Mouse (Mus musculus): ENCODE results near the gene Gab2. TPM values are rescaled to one million over a fixed set of nuclear protein-coding genes. Genes with fewer than 3 reads are reported as not detected.

Gene Gab2
- polyA plus RNA-seq, 1 experiment from 2014 or later: 4.1 TPM

DNA sequence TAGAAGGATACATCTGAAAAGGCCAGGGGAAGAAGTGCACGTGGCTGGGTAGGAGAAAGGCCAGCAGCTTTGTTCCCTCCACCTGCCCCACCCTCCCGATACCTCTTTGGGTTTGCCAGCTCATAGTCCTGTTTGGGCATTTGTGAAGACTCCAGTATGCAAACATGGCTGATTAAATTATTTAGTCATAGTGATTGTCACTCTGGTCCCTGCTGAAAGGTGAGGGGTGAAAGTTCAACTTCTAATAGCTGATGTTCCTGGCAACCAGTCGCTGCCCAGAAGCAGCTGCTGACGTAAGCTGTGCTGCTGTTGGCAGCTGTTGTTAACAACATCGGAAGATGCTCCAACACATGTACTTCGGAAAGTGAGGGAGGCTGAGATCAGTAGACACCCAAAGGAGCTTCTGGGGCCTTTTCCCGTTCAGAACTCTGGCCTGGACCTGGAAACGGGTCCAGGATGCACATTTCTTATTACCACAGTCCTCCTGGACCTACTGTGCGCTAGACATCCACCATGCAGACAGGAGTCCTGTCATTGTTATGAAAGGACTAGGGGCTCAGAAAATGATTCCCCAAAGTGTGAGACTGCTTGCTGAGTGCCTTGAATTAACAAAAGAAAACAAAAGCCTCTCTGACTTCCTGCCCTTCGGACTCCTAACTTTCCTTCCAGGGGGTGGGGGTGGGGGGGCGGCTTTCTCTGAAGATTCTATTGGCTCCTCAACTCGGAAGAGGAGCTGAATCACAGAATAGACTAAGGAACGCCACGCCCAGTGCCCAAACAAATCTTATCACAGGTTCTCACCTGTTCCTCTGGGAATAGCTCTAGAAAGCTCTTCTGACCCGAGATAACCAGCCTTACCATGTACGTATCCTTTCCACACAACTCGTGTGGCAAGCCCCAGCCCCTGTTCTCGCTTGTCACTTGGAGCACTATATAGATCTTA is 259.8 kb downstream of the Gab2 start:
- Histone ChIP-seq H3K27me3 (replicated peaks) (peaks cover 6% of the 10 kb centered on the region; the same call in 1 of the 2 replicates), H3K4me2 (peak overlapping the region; percentile 6; the same call in 1 of the 2 replicates), H3K9ac (no peak overlapping the region), H3K9me3 (replicated peaks) (0 out of 2 replicates have a peak, but pooled peaks cover 5% of the 10 kb centered on the region), H3K4me3 (no peak overlapping the region), H3K27ac (no peak overlapping the region), H3K4me1 (peaks cover 24% of the 10 kb centered on the region), H3K36me3 (no peaks in the 10 kb centered on the region)
- peak; percentile 62; the same call in 1 of the 2 replicates for ATAC-seq
- 42% methylated on average over 18 of the region's 18 CpGs for WGBS (ENCODE audit: insufficient replicate concordance)

DNA sequence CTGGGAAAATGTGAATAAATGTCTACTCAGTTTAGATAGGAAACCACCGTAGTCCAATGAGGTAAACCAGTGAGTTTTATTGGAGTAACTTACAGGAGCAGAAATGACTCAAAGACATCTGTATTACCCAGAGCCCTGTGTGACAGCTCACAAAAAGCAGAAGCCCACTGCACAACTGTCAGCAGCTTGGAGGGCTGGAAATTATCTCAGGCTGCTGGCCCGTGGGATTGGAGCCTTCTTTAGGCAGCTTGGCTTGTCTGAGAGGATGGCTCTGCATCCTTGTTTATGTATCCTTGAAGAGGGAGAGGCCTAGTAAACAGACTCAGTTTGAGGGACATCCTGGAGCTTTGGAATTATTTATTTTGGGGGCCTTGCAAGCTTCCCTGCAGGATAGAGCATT is 261.6 kb downstream of the Gab2 start:
- H3K27ac ChIP-seq: no peak overlapping the region
- H3K4me3 ChIP-seq: no peak overlapping the region
- no peak for ATAC-seq
- H3K27me3 ChIP-seq (replicated peaks): peaks cover 9% of the 10 kb centered on the region
- peaks cover 30% of the 10 kb centered on the region for H3K4me1 ChIP-seq
- WGBS (ENCODE audit: insufficient replicate concordance): 50% methylated on average over 2 of the region's 2 CpGs
- H3K9me3 ChIP-seq (replicated peaks): 0 out of 2 replicates have a peak, but pooled peaks cover 5% of the 10 kb centered on the region
- H3K4me2 ChIP-seq: no peak overlapping the region
- no peaks in the 10 kb centered on the region for H3K36me3 ChIP-seq
- H3K9ac ChIP-seq: no peak overlapping the region

DNA sequence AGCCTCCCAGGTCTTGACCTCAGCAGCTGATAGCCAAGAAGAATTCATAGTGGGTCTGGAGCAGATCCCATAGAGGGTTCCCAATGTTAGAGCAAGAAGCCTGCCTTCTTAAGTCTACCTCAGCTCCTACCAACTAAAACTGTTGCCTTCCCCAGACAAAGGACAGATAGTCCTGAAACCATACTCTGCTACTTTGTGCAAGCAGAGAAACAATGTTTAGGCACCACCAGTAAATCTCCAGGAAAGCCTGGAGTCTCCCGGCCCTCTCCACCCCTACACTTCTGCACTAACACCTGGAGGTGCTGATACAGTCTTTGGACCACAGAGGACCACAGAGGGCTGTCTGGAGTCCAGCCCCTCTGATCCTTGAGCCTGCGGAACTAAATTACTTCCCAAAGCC is 263.3 kb downstream of the Gab2 start:
- Histone ChIP-seq H3K4me3 (no peak overlapping the region), H3K27me3 (replicated peaks) (peaks cover 15% of the 10 kb centered on the region), H3K27ac (no peak overlapping the region), H3K9ac (no peak overlapping the region), H3K4me1 (peaks cover 30% of the 10 kb centered on the region), H3K9me3 (replicated peaks) (0 out of 2 replicates have a peak, but pooled peaks cover 5% of the 10 kb centered on the region), H3K36me3 (no peaks in the 10 kb centered on the region), H3K4me2 (no peak overlapping the region)
- WGBS (ENCODE audit: insufficient replicate concordance): 73% methylated on average over 2 of the region's 2 CpGs
- ATAC-seq: no peak

DNA sequence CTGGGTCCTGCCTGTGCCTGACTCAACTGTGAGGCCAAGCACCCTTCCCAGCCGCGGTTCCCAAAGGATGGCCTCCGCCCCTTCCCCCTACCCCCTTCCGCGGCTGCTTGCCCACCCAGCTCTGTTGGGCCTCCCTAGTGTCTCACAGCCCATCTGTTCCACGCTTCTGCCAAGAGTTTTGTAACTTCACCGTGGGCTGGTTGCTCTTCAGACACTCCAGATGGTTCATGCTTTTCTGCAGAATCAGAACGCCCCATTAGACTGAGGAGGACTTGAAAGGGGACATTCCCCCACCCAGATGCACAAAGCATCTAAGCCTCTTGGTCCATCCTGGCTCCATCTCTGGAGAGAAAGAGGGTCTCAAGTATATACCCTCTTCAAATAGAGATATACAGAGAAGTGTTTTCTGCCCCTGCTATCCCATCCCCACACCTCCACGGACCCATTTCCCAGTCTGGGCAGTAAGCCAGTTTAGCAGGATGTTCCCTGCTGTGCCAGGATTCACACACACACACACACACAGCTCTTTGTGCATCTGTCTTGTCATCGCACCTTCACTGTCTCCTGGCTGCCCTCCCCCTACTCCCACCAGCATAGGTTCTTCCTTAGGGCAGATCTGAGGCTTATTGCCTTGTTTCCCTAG is 264.0 kb downstream of the Gab2 start:
- Histone ChIP-seq H3K4me2 (no peak overlapping the region), H3K4me1 (peaks cover 30% of the 10 kb centered on the region), H3K9me3 (replicated peaks) (0 out of 2 replicates have a peak, but pooled peaks cover 3% of the 10 kb centered on the region), H3K36me3 (no peaks in the 10 kb centered on the region), H3K27ac (no peak overlapping the region), H3K27me3 (replicated peaks) (peaks cover 15% of the 10 kb centered on the region), H3K4me3 (no peak overlapping the region), H3K9ac (no peak overlapping the region)
- ATAC-seq: no peak
- 61% methylated on average over 10 of the region's 10 CpGs for WGBS (ENCODE audit: insufficient replicate concordance)

DNA sequence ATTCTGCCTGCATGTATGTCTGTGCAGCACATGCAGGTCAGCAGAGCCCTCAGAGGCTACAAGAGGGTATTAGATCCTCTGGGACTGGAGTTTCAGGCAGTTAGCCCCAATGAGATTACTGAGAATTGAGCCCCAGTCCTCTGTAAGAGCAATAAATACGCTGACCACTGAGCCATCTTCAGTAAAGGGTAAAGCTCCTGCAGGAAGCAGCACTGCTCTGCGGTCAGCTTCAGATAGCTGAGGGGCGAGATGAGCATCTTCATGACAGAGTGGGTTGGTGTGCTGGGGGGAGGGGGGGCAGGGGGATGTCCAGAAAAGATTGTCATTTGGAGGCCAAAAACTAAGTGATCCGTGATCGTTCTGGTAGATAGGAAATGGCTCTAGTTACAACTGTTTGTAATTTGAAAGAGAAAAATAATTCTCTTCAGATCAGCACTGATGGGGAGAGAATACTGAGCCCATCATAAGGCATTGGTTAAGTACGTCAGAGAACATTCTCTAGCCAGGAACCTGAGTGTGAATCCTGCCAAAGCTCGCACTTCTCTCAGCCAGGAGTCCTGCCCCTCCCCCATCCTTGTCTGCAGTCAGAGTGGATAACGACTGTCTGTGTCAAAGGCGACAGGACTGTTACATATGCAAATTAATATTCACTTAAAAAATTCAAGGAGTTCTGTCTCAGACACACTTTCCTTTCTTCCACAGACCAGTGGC is 264.9 kb downstream of the Gab2 start:
- peaks cover 28% of the 10 kb centered on the region for H3K4me1 ChIP-seq
- H3K4me2 ChIP-seq: peak overlapping the region; percentile 12
- H3K27ac ChIP-seq: no peak overlapping the region
- no peak overlapping the region for H3K9ac ChIP-seq
- H3K27me3 ChIP-seq (replicated peaks): peaks cover 15% of the 10 kb centered on the region
- whole genome bisulfite sequencing (ENCODE audit: insufficient replicate concordance): 39% methylated on average over 9 of the region's 9 CpGs
- no peak overlapping the region for H3K4me3 ChIP-seq
- no peaks in the 10 kb centered on the region for H3K9me3 ChIP-seq (replicated peaks)
- H3K36me3 ChIP-seq: no peaks in the 10 kb centered on the region
- ATAC-seq: peak; percentile 48; the same call in 1 of the 2 replicates

DNA sequence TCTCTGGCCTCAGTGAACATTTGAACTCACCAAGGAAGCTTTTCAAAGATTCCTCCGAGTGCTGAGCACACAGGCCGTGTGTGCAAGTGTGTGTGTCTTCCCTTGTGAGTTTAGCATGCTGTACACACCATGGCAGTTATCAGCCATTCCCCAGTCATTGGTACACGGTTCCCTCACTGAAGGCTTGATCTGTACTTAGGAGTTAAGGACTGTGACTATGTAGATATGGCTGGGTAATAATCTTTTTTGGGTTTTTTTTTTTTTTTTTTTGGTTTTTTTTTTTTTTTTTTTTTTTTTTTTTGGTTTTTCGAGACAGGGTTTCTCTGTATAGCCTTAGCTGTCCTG is 265.4 kb downstream of the Gab2 start:
- peak; percentile 84 for ATAC-seq

DNA sequence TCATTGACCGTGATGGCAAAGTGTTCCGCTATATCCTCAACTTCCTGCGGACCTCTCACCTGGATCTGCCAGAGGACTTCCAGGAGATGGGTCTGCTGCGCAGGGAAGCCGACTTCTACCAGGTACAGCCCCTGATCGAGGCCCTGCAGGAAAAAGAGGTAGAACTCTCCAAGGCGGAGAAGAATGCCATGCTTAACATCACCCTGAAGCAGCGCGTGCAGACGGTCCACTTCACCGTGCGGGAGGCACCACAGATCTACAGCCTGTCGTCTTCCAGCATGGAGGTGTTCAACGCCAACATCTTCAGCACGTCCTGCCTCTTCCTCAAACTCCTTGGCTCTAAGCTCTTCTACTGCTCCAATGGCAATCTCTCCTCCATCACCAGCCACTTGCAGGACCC is 266.1 kb downstream of the Gab2 start:
- Histone ChIP-seq H3K27ac (no peak overlapping the region), H3K27me3 (replicated peaks) (peaks cover 15% of the 10 kb centered on the region), H3K36me3 (no peaks in the 10 kb centered on the region), H3K9me3 (replicated peaks) (no peaks in the 10 kb centered on the region), H3K4me2 (no peak overlapping the region), H3K9ac (no peak overlapping the region), H3K4me3 (no peak overlapping the region), H3K4me1 (peaks cover 18% of the 10 kb centered on the region)
- WGBS (ENCODE audit: insufficient replicate concordance): 86% methylated on average over 15 of the region's 15 CpGs
- no peak for ATAC-seq

More for the DNA sequence above, 265.4 kb downstream of the Gab2 start:
- H3K4me1 ChIP-seq: peaks cover 23% of the 10 kb centered on the region
- peak overlapping the region; percentile 12 for H3K4me2 ChIP-seq
- WGBS (ENCODE audit: insufficient replicate concordance): 20% methylated on average over 4 of the region's 4 CpGs
- no peak overlapping the region for H3K27ac ChIP-seq
- H3K27me3 ChIP-seq (replicated peaks): peaks cover 15% of the 10 kb centered on the region
- no peaks in the 10 kb centered on the region for H3K36me3 ChIP-seq
- no peak overlapping the region for H3K4me3 ChIP-seq
- no peaks in the 10 kb centered on the region for H3K9me3 ChIP-seq (replicated peaks)
- H3K9ac ChIP-seq: no peak overlapping the region

DNA sequence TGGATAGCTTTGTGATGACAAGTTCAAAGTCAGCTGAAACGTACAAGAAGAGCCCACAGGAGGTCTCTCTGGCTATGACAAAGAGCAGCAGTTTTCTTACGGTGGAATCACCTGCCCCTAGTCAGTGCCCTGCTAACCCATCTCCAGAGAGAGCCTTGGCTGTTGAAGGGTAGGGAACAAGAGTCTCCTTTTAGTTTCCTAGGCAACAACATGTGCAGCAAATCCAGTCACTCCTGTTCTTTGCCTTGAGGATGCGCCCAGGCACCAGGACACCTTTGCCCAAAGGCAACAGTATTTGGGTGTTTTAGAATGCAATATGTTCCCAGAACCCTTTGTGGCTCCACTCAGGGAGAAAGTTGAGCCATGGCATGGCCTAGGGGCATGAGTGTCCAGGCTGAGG is 266.9 kb downstream of the Gab2 start:
- Histone ChIP-seq H3K9me3 (replicated peaks) (no peaks in the 10 kb centered on the region), H3K27ac (no peak overlapping the region), H3K4me3 (no peak overlapping the region), H3K4me2 (no peak overlapping the region), H3K27me3 (replicated peaks) (peaks cover 15% of the 10 kb centered on the region), H3K9ac (no peak overlapping the region), H3K36me3 (no peaks in the 10 kb centered on the region), H3K4me1 (peaks cover 18% of the 10 kb centered on the region)
- no peak for ATAC-seq
- 73% methylated on average over 3 of the region's 3 CpGs for WGBS (ENCODE audit: insufficient replicate concordance)

DNA sequence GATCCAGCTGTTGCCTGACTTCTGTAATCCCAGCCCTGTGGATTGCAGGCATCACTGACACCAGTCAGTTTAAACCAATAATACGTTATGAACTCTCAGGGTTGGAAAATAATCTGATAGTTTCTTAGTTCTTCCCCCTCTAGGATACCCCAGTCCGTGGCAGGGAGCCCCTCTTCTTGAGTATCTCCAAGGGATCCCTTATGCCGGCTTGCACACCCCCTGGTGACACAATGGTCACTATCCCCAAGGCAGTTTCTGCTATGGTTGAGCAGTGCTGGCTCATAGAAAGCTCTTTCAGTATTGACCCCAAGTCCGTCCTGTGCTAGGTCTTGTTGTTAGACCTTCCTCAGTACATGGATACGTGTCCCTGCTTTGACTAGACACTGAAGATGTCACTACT is 267.4 kb downstream of the Gab2 start:
- ATAC-seq: no peak

DNA sequence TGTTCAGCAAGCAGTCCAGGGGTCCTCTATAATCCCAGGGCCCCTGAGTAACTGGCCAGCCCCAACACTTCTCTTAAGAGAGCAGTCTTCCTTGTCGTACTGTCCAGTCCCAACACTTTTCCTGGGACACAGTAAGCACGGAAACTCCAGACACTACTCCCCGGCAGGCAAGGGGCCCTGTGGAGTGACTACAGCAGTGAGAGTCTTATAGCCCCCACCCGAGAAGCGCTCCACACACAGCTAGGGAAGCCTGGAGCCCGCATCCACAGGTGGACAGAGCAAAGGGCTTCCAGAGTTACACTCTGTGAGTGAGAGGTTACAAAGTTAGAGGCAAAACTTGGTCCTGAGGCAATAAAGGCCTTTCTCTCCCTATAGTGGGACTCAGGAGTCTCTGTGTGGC is 268.1 kb downstream of the Gab2 start:
- no peaks in the 10 kb centered on the region for H3K9me3 ChIP-seq (replicated peaks)
- ATAC-seq: no peak
- H3K4me2 ChIP-seq: no peak overlapping the region
- no peak overlapping the region for H3K27ac ChIP-seq
- no peaks in the 10 kb centered on the region for H3K36me3 ChIP-seq
- H3K4me3 ChIP-seq: no peak overlapping the region
- WGBS (ENCODE audit: insufficient replicate concordance): 78% methylated on average over 6 of the region's 6 CpGs
- H3K9ac ChIP-seq: no peak overlapping the region
- H3K27me3 ChIP-seq (replicated peaks): peaks cover 18% of the 10 kb centered on the region
- H3K4me1 ChIP-seq: peaks cover 18% of the 10 kb centered on the region

More for the DNA sequence above, 267.4 kb downstream of the Gab2 start:
- Histone ChIP-seq H3K27ac (no peak overlapping the region), H3K4me2 (no peak overlapping the region), H3K36me3 (no peaks in the 10 kb centered on the region), H3K4me1 (peaks cover 18% of the 10 kb centered on the region), H3K9me3 (replicated peaks) (no peaks in the 10 kb centered on the region), H3K4me3 (no peak overlapping the region), H3K27me3 (replicated peaks) (peaks cover 15% of the 10 kb centered on the region), H3K9ac (no peak overlapping the region)
- 67% methylated on average over 5 of the region's 5 CpGs for WGBS (ENCODE audit: insufficient replicate concordance)

DNA sequence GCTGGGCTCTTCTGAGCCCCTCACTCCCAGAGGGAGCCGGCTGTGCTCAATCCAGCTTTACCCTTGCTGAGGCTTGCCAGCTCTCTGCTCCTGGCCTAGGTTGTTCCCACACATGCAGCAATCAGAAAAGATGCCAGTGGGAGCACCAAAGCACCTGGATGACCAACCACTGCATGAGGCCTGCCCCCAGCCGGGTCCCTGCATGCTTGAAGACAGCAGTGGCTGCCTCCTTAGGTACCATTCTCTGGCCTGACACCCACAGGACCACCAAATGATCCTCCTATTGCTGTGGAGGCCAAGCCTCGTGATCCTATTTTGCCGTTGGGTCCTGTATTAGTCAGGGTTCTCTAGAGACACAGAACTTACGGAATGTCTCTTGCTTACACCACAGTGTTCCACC is 269.5 kb downstream of the Gab2 start:
- Histone ChIP-seq H3K4me1 (peaks cover 20% of the 10 kb centered on the region), H3K27me3 (replicated peaks) (peaks cover 16% of the 10 kb centered on the region), H3K9ac (no peak overlapping the region), H3K4me2 (no peak overlapping the region), H3K4me3 (no peak overlapping the region), H3K9me3 (replicated peaks) (no peaks in the 10 kb centered on the region), H3K27ac (no peak overlapping the region), H3K36me3 (no peaks in the 10 kb centered on the region)
- ATAC-seq: no peak
- WGBS (ENCODE audit: insufficient replicate concordance): 75% methylated on average over 5 of the region's 5 CpGs
